Mouse (Mus musculus) heart, postnatal 4 days (tissue): ENCODE measurements around the gene Exoc6. TPM values are rescaled to one million over a fixed set of nuclear protein-coding genes. Genes with fewer than 3 reads are reported as not detected.

Experiments used
- DNase-seq: peaks from one replicate; pipeline ENCODE4 v3.0.0; 2021
- total RNA-seq, 2 experiments: library from RNA; stranded (reverse); gene quantifications; 2 replicates each; pipeline ENCODE4 v1.2.3; 2021

Gene Exoc6
- total RNA-seq, 2 experiments from 2014 or later: 27.6 to 28.3 TPM

DNA sequence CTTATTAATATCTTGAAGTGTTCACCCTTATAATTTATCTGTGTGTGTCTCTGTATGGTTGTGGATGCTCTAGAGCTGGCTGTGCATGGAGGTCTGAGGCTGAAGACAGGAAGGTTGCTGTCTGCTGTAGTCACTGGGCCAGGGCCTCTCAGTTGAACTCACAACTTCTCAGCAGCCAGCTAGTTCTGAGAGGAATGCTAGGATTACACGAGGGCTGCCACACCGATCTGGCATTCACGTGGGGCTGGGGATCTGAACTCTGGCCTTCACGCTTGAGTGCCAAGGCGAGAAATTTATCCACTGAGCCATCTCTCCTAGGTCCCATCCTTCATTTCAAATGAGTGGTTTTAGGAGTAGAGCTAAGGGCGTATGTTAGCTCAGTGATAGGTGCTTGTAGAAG is 30.2 kb downstream of the Exoc6 start:
- DNase-seq: no peak

DNA sequence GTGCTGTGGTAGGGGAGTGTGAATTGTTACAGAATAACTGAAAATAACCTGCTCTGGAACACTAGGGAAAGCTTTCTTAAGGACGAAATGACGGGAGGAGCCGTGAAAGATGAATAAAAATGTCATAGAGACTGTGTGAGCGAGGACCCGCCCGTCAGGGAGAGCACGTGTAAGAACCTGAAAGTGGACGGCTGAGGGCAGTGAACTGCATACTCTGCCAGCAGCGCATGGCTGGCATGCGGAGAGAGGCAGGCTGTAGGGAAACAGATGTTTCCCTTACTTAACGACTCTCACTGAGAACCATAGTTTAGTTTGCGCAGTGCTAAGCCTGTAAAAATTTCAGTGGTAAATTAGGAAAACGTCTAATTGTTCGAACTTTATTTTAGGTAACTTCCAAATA is 35.0 kb downstream of the Exoc6 start:
- no peak for DNase-seq

DNA sequence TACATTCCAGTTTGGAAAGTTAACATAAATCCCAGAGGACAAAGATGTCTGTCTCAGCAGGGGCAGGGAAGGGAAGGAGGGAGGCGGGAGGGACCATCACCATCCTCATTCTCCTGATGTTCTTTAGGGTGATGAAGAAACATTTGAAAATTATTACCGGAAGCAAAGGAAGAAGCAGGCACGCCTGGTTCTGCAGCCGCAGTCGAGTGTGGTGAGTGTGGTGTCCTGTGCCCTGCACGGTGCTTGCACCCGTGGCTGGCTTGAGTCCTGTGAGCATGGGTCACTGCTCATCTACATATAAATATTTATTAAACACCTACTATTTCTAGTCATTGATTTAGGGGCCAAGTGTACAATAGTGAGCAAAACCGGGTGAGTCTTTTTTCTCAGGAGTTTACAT is 35.5 kb downstream of the Exoc6 start:
- no peak for DNase-seq

DNA sequence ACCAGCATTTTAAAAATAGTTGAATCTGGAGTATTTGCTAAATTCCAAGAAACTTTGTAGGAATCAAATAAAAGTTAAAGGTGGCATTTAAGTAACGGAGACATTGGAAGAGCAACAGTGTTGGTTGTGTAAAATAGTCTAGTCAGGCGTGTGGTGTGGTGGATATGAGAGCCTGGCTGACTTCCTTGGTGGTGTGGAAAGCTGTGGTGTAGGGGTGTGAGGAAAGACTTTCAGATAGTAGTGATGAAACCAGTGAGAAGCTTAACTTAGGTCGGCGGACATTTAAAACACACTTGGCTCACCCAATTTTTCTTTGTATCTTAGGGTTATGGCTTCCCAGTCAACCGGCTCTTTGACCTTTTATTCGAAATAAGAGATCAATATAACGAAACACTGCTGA is 40.3 kb downstream of the Exoc6 start:
- no peak for DNase-seq

DNA sequence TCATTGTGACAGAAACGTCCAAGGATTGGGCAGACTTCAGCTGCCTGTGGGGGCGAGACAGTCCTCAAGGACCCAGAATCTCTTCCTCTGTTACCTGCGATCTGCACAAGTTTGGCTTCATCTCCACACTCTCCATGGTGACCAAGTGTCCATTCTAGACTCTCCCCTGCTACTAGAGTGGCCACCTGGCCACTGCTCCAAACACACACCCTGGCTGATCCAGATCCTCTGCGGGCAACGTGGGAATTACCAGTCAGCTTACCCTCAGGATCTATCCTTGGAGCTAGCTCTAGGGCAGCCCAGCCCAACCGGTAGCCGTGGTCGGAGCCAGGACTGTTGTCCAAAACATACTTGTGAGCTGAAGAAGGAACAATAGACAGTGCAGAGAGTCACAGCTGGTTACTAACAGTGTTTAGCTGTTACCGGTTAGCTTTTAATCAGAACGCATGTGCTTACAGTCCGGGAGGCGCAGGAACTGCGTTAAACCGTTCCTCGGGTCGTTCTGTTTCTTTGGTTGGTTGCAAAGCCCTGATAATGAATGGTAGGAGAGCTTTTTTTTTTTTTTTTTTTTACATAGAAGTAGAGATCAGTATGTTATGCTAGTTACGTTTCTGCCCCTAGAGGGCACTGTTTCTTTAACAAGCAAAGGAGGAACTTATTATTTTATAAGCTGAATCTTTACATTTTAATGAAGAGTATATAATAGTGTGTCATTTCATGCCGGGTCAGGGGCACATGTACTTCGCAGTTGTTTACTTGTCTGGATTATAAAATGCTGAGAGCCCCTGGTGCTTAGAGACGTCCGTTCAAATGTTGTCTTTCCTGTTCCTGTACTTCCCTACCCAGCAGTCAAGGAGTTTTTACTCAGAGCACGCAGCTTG is 52.0 kb downstream of the Exoc6 start:
- peak; percentile 43 for DNase-seq

DNA sequence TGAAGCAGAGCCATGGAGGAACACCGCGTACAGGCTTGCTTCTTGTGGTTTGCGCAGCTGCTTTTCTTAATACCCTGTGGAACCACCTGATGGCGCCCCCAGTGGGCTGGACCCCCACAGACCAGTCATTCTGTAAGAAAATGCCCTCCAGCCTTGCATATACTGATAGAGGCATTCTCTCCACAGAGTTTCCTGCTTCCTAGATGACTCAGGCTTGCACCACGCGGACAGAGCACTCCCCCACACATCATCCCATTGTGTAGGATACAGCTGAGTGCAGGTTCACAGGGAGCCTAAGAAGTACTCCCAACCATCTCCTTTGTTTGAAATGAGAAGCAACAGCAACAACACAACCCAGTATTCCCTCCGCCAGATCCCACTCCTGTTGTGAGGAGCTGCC is 59.8 kb downstream of the Exoc6 start:
- no peak for DNase-seq

DNA sequence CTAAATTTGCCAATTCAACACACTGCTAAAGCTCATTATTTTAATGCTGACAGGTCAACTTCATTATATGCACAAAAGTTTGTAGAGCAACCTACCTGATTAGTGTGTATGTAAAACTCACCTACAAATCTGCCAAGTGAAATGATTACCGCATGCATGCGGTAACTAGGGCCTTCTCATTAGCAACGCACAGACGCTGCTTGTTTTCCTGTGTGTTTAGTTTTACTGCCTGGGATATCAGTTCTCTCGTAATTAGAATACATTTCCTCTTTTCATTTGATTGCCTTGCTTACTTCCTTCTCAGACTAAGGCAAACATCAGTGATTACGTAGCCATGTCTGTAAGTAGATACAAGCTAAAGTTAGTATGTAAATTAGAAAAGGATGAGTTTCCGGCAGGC is 62.7 kb downstream of the Exoc6 start:
- DNase-seq: no peak

DNA sequence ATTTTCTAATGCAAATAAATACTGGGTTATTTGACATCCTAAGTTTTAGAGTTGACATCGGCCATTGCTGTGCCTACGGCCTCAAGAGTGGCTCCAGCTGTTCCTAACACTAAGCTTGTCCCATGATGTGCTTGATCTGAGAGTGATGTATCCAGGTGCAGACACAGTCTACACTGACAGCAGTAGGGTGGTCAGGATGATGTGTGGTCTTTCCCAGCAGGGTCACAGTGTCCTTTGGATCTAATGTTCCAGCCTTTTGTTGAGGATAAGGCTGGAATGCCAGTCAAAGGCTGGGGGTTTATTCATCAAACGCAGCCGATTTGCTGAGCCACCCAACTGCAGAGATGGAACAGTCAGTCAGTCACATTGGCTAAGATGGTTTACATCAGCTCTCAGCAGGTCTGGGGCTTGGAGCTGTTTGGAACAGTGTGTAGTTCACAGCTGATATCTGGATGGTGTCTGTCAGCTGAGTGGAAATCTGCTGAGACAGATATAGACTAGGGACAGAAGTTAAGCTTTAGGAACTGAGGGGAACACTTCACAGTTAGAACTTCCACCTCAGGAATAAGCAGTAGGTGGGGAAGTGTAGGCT is 64.9 kb downstream of the Exoc6 start:
- no peak for DNase-seq

DNA sequence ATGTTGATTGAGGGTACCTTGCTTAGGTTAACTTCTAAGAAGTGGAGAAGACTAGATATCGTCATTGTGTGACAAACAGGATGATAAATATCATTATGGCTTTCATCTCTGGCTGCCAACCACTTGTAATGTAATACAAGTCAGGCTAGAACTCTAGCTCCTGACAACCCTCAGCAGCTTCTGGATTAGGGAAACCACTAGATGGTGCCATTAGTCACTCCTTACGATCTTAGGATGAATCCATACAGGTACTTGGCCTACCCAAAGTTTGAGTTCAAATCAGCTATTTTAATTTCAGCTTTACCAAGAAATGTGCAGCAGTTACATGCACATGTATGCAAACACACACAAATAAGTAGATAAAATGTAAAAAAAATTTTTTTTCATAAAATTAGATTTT is 97.8 kb downstream of the Exoc6 start:
- no peak for DNase-seq

DNA sequence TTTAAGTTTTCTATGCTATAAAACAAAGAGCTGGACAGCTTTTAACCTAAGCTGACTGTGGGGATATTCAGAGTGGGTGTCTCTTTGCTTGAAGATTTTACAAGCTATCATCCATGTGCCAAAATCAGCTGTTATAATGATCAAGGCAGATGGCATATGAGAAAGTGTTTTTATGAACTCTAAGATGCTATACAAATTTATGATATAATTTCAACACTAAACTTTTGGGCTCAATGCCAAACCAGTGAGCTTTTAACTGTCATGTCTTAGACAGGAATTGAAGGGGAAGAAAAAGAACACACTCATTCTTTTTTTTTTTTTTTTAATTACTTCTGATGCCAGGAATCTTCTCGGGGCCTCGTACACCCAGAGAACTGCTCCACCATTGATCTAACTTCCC is 100.3 kb downstream of the Exoc6 start:
- DNase-seq: no peak

DNA sequence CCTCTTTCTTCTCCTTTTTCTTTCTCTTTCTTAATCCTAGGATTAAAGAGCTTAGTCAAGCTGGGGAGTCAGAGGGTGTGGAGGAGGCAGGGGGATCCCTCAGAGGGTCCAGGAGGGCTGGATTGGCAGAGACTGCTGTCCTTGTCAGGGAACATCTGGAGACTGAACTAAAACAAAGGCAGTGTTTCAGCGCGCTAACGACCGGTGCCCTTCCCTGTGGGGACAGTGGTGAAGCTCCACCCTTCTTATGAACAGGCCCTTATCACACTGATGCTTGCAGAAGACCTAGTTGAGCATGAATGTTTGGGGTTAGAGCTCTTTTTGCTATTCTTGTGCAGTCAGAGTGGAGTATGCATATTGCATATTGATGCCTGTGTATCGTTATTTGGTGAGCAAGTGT is 103.8 kb downstream of the Exoc6 start:
- DNase-seq: no peak

DNA sequence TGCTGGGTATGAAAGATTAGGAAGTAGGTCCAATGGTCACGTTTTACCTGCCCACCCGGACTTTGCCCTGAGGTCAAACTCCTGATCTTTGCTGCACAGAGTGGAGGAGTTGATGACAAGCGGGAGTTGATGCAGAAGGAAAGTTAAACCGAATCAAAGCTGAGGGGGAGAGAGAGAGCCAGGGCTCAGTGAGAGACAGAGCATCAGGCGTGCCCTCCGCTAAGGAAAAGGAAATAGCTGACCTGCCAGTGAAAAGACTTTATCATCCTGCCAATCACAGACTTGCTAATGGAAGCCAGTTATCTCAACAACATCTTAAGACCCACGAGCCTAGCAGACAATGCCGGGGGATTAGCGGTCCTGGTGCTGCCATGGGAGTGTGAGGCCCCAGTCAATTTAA is 106.2 kb downstream of the Exoc6 start:
- no peak for DNase-seq

DNA sequence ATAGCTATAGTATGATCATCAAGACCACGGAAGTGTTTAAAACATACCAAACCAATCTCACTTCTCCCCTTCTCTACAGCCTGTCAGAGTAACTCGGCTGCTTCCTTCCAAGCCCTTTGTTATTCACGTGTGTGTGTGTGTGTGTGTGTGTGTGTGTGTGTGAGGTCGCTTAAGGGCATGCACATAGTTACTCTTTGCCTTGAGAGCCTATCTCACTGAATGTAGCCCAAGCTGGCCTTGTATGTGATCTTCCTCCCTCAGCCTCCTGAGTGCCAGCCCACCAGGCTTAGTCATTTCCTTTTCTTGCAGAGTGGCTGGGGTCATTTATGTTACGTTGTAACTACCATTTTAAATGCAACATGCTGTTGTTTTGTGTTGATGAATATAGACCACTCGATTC is 115.0 kb downstream of the Exoc6 start:
- no peak for DNase-seq

DNA sequence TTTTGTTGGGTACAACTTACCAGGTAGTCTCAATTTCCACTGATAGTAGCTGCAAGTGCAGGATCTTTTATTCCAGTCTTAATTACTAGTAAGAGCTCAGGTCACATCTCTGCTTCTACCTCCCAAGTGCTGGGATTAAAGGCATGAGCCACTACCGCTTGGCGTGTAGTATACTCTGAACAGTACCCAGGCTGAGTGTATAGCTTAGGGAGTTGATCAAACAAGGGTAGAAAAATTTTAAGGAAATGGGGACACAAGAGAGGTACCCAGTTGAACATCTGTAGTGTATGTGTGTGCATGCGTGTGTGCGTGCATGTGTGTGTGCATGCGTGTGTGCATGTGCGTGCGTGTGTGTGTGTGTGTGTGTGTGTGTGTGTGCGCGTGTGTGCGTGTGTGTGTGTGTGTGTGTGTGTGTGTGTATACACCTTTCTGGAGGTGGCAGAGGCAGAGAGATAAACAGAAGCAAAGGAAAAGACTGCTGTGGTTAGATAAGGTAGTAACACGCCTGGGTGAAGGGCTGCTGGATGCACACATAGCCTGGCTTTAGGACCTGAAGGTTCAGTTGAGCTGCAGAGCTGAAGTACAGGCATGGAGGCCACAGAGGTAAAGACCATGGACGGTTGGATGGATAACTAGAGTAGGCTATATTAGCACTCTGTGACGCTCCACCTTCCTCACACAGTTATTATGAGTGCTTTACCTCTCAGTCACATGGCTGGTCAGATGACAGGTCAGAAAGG is 117.8 kb downstream of the Exoc6 start:
- DNase-seq: no peak

DNA sequence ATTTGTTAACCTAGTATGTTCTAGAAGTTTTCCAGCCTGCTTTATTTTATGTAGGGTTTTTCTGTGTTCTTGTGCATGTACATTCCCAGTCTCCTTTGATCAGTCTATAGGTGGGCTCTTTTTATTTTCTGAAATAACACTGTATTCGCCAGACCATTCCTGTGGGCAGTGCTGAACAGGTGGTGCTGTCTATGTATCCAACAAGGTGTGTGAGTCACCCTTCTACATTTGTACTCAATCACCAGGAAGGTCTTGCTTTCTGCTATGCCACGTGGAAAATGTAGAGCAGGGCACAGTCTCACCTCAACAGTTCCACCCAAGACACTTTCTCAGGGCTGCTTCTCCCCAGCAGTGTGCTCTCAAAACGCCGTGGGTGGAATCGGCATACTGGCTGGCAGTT is 118.4 kb downstream of the Exoc6 start:
- DNase-seq: no peak

DNA sequence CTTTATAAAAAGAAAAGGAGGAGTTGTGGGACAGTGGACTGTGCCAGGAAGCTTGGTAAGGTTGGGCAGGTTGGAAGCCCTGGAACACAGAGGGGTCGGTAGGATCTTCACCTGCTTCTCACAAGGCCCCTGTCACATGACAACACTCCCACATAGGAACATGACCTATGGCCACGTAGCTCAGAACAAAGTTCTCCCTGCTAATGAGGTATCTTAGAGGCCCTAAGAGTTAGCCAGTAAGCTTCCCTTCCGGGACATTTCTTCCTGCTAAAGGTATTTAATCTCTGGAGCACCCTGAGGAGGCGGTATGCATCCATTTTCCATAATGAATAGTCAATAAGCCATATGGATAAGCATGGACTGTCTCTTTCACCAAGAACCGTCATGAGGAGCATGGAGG is 119.3 kb downstream of the Exoc6 start:
- no peak for DNase-seq

DNA sequence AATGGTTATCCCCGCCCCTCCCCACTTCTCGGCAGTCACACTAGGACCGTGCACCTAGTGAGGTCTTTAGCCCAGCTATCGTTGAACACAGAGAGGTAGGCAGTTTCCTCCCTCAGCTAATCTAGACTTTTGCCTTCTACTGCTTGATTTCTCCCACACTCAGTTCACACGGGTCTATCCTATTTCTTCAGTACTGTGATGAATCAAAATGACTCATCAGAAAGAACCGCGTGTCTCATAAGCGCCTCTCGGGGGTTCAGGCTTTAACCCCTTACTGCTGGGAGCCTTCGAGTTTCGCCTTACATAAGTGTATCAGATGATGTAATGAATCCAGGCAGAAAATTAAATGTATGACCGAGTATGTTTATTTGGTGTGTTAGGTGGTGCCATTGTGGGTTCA is 123.2 kb downstream of the Exoc6 start:
- no peak for DNase-seq

DNA sequence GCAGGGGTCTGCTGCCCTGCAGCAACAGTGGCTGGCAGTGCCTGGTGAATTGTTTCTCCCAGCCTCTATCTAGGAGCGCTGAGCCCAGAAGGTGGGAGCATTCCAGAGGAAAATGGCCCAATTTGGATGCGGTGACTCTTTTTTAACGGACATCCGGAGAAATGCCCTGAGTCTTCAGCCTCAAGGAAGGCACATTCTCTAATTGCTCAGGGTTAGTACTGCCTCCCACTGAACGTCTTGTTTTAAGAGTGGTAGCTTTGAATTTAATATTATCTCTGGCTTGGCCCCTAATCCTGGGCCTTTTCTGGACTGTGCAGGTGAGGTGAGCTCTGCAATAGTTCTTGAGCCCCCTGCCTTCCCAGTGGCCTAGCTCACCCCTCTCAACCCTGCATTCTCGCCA is 135.1 kb downstream of the Exoc6 start, which contains the start of gene Cyp26c1:
Cyp26c1 (plus strand) TSS at position 301 of the 400 bp plus-strand sequence.
- no peak for DNase-seq

DNA sequence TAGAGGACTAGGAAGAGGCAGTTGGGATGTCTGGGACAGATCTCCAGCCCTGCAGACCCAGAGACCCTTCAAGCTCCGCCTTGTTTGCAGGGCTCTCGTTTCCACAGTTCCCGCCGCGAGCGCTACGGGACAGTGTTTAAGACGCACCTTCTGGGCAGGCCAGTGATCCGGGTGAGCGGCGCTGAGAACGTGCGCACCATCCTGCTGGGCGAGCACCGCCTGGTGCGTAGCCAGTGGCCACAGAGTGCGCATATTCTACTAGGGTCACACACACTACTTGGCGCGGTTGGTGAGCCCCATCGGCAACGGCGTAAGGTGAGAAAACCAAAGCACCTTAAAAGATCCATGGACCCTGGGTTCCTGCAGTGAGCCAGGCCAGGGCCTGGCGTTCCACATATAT is 136.1 kb downstream of the Exoc6 start:
- DNase-seq: no peak

DNA sequence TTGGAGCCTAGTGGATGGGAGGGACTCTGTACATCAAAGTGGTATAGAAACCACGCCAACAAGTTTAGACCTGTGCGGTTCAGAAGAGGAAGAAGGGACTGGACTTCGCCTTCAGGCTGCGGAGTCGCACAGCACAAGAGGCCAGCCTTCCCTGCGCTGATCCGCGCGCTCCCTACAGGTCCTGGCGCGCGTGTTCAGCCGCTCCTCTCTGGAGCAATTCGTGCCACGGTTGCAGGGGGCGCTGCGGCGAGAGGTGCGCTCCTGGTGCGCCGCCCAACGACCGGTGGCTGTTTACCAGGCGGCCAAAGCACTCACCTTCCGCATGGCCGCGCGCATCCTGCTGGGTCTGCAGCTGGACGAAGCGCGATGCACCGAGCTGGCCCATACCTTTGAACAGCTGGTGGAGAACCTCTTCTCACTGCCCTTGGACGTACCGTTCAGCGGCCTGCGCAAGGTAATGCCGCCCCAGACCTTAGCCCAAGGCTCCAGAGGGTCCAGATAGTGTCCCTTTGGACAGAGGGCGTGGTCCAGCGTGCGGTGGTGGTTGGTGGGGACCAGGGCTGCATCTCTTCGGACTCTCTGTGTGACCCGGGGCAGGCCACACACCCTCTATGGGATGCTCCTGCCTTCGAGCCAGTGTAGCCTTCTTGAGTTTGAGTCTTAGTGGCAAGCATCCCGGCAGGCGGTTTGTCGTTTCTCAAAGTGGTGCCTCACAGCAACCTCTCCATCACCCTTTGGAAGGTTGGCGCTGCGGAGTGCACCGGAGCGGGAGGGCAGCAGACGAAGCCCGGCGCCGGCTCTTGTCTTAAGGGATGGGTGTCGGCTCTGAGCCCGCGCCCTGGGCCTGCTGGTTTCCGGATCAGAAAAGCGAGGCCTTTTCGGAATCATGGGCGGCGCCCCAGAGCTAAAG is 137.0 kb downstream of the Exoc6 start:
- DNase-seq: peak; percentile 39

DNA sequence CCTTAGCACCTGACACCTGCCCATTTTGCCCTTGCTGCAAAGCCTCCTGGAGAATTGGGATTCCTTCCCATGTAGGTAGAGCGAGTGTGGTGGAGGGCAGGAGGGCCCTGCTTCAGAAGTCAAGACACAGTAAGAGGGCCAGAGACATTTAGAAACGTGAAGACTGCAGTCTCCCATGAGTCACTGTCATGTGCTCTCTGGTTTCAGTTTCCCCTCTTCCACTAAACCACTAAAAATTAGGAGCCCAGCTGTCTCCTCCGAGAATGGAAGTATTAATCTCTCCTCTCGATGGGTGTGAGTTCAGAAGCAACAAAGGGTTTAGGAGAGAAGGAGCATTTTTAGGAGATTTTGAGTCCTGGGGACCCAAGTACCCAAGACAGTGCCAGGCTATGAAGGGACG is 139.3 kb downstream of the Exoc6 start:
- DNase-seq: no peak

DNA sequence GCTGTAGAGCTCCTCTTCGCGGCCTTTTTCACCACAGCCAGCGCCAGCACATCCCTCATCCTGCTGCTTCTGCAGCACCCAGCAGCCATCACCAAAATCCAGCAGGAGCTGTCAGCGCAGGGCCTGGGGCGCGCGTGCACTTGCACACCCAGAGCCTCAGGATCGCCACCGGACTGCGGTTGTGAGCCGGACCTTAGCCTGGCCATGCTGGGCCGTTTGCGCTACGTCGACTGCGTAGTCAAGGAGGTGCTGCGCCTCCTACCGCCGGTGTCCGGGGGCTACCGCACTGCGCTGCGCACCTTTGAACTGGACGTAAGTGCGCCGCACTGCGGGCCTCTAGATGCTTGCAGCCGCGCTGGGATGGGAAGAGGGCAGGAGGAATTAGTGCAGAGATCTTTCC is 140.5 kb downstream of the Exoc6 start:
- DNase-seq: peak; percentile 20
